Mouse (Mus musculus) cerebellum, postnatal 36 days (tissue): Measurements from ENCODE around the gene Mrps18b.
A peak's percentile ranks its signal among the peaks of the same experiment; 100 is the strongest.
"Not testable (repeated sequence)": the region's sequence is repeated elsewhere in the genome, so short reads cannot be mapped to it uniquely, and the experiment has no call there.

Experiments
- DNase-seq, 2 experiments: peaks; one replicate each; pipeline ENCODE4 v3.0.0; 2021 to 2022; ENCODE audit warnings: mixed read lengths in 2 of 2

Mrps18b gene

DNA sequence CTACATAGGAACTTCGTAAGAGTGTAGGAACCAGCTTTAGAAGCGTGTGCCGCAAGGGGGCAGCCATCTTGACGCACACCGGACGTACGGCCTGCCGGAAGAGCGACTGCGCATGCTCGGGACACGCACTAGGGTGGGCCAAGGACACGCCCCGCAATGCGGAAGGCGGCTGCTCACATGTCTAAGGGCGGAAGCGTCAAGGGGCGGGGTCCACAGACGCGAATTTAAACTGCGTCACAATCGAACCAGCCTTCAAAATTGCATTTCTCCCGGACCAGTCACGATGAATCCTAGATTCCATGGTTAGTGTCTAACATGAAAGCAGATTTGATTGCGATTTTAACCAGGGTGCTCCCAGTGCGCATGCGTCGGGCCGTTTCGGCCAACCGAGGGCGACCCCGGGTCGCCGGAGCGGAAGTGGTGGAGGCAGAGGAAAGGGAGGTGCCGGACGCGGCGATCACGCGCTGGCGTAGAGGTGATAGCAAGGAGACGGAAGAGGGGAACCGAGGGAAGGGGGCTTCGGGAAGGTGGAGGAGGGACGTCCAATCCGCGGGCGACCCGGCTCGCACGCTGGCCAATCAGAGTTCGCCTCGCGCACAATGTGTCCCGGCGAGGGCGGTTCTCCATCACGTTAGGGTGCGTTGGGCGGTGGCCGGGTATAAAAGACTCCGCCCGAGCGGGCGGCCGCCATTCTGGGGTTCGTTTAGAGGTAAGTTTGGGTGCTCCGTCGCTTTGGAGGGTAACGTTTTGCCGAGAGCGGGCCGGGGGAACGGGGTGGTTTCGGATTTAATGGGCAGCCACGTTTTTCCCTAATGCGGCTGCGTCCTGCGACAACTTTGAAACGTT lies at the start of gene Mrps18b, which contains the start of gene Ppp1r10:
Gene Mrps18b, minus strand, starts transcription at position 93 of the 846 bp plus-strand sequence.
Gene Ppp1r10, plus strand, starts transcription at position 138 of the 846 bp plus-strand sequence.
- DNase-seq = peak; percentile 98 to 99

- DNase-seq = no peak
Measured at GRCm38 (mm10) chr17:35963279-35963678, 47.1 kb upstream of the Mrps18b start.

- DNase-seq = no peak
Measured at GRCm38 (mm10) chr17:35958533-35959223, 42.5 kb upstream of the Mrps18b start.

DNA sequence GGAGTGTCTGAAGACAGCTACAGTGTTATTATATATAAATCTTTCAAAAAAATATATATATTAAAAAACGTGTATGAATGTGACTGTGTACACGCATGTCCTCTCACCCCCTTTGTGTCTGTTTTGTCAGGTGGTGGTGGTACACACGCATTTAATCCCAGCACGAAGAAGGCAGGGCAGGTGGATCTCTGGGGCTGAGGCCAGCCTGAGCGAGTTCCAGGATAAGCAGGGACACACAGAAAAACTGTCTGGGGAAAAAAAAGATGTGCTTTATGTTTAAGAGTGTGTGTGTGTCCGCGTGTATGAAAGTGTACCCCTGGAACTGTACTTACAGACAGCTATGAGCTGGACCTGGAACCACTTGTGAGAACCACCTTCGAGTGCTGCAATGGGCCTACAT lies 38.5 kb upstream of the Mrps18b start:
- no peak for DNase-seq

DNA sequence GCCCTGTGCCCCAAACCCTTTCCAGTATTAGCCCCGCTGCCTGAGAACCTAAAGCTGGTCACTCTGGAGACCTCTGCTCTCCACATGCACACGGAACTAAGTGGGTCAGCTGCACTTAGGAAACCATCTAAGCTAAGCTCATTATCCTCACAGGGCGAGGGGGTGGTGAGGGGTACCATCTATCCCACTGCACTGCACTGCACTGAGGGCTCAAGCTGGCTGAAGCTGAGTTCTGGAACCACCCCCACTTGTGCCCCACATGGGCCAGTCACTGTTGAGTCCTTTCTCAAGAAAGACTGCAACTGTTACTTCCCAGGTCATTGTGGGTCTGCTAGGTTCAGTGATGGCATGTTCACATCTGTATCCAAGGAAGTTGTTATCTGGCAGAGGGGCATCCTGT lies 36.4 kb upstream of the Mrps18b start:
- DNase-seq = not testable (repeated sequence)

- DNase-seq = not testable (repeated sequence)
Measured at GRCm38 (mm10) chr17:35950946-35951345, 34.8 kb upstream of the Mrps18b start.

- no peak for DNase-seq
Measured at GRCm38 (mm10) chr17:35939941-35940340, 23.8 kb upstream of the Mrps18b start.

DNA sequence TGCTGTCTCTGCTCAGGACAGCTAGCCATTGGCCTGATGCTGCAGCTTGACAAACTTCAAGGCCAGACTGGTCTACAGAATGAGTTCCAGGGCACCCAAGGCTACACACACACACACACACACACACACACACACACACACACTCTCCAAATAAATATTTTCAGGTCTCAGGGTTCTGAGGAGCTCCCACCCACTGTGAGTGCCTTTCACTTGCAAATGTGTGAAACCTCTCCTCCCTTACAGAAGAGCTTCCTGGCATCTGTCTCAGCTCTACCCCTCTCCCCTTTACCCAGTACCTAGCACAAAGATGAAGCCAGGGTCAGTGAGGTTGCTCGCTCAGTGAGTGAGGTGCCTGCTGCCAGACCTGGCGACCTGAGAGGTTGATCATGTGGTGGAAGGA lies 22.9 kb upstream of the Mrps18b start:
- DNase-seq = no peak

DNA sequence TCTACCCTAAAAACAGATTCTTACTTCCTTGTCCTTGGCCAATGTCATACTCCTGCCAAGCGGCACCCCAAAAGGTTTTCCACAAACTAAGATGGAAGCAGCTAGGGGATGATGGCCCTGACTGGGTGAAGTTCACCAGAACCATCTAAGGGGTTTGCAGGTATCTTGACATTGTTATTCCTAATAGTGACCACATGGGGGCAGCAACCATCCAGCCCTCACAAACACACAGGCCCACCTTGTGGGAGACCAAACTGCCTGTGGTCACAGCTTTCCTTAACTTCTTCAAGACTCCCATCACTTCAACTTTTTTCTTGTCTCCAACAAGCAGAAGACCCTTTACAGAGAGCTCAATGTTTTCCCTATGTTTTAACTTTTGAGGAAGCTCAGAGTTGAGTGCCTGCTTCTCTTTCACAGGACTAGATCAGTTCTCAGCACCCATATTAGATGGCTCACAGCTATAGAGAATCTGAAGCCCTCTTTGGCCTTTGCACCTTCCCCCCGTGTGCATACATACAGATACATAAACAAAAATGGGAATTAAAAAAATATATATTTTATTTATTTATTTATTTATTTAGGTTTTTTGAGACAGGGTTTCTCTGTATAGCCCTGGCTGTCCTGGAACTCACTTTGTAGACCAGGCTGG lies 21.6 kb upstream of the Mrps18b start:
- DNase-seq = peak; percentile 50 to 52

DNA sequence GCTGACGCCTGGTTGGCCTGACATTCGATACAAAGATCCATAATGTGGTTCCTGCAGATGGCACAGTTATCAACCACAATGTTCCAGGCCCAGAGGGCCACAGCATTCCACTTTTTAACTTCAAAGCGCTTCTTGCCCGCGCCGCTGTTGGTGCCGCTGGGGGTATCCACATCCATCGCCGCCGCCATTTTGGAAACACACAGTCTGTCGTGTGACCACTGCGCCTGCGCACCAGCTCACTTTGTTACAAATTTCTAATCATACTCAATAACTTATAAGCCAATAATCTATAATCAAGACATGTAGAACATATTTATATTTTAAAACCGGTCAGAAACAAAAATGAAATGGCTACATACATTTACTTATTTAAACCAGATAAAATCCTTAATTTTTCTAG lies 19.6 kb upstream of the Mrps18b start:
- not testable (repeated sequence) for DNase-seq

DNA sequence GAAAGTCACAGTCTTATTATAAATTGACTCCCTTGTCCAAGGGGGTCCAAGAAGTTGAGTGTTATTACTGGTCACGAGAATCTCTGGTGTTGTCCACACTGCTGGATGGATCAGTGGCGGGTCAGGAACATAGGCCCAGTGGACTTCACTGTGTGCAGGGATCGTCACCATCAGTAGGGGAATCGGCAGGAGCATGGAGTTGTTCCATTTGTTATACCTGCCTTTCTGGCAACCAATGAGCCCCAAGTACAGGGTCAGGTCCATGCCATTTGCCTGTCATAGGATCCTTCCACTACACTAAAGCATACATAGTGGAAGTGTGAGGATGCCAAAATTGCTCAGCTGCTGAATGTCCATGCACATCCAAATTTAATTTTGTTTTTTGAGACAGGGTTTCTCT lies 16.4 kb upstream of the Mrps18b start:
- DNase-seq = no peak

- DNase-seq = no peak
Measured at GRCm38 (mm10) chr17:35930627-35931026, 14.4 kb upstream of the Mrps18b start.

DNA sequence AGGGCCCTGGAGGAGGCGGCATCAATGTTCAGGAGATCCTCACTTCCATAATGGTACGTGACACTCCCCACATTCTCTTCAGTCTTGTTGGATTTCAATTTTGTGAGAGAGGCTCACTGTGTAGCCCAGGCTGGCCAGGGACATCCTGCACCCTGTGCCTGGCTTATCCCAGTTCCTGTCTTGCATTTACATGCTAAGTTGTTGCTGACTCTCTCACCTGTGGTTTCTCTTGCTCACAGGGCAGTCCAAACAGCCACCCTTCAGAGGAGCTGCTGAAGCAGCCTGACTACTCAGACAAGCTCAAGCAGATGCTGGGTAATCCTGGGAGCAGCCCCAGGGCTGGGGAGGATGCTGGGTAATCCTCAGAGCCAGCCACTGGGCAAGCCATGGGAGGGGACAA lies 13.3 kb upstream of the Mrps18b start:
- DNase-seq = no peak

GRCm38 (mm10) chr17:35927471-35927870 lies 11.3 kb upstream of the Mrps18b start:
- DNase-seq = no peak

DNA sequence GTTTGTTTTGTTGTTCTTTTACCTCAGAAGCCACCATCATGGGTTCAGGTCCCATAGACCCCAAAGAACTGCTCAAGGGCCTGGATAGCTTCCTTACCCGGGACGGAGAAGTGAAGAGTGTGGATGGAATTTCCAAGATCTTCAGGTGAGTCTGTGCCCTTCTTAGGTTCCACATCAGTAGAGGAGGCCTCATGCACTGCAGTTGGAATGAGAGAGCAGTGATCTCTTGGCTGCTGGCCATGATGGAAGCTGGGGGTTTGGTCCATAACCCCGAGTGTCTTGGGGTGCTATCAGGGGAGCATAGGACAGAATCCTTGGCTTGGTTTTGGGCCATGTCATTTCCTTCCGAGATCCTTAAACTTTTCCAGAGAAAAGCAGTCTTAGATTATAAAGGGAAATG lies 7.1 kb upstream of the Mrps18b start:
- no peak for DNase-seq

DNA sequence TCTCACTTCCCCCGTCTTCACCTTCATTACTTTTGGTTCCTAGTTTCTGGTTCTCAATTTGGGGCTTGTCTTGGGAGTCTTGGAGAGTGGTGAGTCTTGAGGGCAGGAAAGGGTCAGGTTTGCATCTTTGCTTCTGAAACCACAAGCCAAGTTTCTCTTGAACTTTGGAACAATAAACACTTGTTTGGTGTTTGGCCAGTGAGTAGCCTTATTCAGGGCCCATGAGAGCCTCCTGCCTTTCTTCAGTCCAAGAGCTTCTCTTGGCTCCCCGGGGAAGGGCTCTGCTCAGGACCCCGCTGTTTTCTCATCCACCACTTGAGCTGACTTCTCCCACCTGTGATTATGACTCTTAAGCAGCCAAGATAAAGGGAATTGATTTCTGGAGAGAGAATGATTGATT lies 6.4 kb upstream of the Mrps18b start:
- no peak for DNase-seq

GRCm38 (mm10) chr17:35921710-35922109 lies 5.5 kb upstream of the Mrps18b start:
- DNase-seq = no peak

- DNase-seq = no peak
Measured at GRCm38 (mm10) chr17:35920862-35921562, 4.8 kb upstream of the Mrps18b start.

GRCm38 (mm10) chr17:35920384-35920783 lies 4.2 kb upstream of the Mrps18b start:
- no peak for DNase-seq

DNA sequence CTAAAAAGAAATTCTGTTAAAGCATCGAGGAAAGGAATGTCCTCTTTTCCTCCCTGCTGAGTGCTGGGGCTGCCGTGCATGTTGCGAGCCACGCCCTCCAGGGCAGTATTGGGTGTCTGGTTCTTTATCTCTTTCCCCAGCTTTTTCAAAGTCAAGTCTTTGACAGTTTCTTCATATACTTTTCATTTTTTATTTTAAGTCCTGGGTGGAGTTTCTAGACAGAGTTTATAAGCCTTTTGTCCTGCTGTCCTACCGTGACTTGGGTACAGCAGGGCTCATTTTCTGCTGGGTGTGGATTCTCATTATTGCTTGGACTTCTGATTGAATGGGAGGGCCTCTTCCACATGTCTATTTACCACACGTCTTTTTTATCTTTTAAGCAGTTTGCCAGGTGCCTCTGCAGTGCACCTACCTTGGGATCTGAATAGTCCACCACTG lies 3.7 kb upstream of the Mrps18b start:
- DNase-seq = no peak

DNA sequence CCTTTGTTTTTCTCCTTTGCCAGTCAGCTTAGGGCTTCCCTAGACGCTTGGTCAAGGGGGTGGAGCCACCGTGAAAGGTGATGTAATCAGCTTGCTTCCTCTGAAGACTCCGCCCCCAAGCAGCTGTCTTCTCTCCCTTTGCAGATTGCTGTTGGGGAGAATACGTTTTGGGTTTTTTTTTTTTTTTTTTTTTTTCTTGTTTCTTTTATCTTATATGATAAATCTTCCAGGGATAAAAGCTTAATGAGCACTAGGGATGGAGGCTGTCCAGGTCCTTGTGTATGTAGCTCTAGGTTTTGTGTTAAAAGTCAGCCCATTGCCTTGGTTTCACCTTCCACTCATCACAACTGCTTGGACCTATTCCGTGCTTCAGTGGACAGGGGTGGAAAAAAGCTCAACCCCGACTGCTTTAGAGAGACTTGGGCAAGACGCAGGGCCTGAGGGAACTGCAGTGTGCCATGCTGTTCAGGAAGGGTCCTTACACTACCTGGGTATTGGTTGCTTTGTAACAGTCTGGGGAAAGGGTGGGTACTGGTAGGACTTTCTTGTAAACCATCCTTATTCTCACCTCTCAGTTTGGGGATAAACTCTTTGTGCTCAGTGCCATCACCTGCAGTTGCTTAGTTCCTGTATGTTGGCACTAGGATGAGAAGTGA lies 3.0 kb upstream of the Mrps18b start:
- DNase-seq = peak; percentile 92 to 94
